Mouse (Mus musculus) ES-E14 (cell line): Measurements from ENCODE around the gene Fscn2.

ENCODE experiments used
- HCFC1 ChIP-seq: IDR thresholded peaks from 2 replicates; pipeline ENCODE4 v1.6.1; 2012; ENCODE audit warnings: low read length, inconsistent platforms, borderline replicate concordance; ENCODE audit not compliant: insufficient read depth
- ZC3H11A ChIP-seq: IDR thresholded peaks from 2 replicates; pipeline ENCODE4 v1.6.1; 2012; ENCODE audit warnings: low read depth, mild to moderate bottlenecking, inconsistent platforms, low read length, borderline replicate concordance
- ZNF384 ChIP-seq: IDR thresholded peaks from 2 replicates; pipeline ENCODE4 v1.6.1; 2012; ENCODE audit warnings: low read depth, low read length, inconsistent platforms

DNA sequence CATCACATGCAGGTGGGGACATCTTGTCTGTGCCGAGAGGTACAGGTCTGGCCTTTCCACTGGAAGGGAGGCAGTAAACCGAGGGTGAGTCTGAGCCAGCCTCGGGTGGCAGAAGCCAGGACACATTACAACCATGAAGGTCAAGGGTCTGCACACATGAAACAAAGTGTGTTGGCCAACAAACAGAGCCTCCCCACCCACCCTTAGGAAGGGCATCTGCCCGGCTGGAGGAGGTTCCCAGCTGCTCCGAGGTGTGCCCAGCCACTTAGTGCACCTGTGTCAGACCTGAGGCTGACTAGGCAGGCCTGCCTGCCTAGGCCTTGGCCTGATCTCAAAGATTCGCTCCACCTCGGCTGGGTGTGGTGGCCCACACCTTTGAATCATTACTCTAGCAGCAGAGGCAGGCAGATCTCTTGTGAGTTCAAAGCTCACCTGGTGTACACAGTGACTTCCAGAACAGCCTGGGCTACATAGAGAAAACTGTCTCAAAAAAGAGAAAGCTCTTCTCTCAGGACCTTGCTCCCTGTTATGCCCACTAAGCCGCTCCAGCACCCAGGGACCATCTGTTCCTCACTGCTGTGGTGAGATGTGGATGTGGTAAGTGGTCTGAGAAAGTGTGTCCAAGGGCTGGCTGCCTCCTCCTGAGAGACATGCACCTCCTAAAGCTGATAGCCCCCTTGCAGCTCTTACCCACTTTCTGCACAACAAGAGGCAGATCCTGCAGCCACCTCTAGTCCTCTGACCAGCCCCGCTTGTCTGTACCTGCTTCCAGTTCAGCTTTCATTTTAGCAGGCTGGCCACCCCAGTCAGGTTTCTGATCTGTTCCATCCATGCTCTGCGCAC, 9.9 kb upstream of the Fscn2 start:
- TF ChIP-seq HCFC1 = no peak
- no peak for TF ChIP-seq ZC3H11A
- TF ChIP-seq ZNF384 = no peak
